Mouse (Mus musculus) brain, embryonic 18.5 days (tissue): ENCODE data around the gene Slc38a8.

ENCODE experiments used
- DNase-seq: peaks from one replicate; pipeline ENCODE4 v3.0.0-alpha.2; 2012; ENCODE audit warnings: low read depth, low spot score

Slc38a8 gene

DNA sequence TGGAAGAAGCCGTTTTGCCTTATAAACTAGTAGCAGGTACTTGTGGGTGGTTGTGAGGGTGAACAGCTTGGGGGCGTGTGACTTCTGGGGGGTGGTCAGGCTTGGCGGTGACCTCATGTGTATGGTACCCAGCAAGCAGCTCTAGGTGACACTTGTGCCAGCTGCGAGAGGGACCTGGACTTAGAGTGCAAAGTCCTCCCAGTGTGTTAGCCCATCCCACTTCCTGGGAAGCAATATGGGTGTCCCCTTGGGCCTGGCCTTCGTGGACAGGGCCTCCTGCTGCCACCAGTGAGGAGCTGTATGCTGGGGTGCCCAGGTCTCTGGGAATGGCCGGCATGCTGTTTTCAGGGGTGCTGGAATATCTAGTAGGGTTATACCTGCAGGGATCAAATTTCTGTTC, 62.6 kb downstream of the Slc38a8 start:
- DNase-seq, result no peak

DNA sequence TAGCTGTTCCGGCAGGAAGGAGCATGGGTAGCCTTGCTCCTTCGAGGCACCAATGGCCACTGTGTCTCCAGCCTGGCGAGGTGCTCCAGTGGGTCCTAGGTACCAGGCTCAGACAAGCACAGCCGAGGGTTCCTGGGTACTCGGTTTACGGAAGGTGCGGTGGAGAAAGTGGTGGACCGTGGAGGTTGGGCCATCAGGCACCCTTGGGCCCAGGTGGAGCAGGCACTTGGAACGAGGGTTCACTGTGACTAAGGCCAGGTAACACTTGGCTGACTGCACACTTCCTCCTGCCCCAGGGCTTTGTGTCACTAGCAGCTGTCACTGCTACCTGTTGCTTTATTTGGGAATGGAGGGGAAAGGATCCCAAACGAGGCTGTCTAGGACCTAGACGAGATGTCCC, 64.0 kb downstream of the Slc38a8 start:
- DNase-seq, result no peak

DNA sequence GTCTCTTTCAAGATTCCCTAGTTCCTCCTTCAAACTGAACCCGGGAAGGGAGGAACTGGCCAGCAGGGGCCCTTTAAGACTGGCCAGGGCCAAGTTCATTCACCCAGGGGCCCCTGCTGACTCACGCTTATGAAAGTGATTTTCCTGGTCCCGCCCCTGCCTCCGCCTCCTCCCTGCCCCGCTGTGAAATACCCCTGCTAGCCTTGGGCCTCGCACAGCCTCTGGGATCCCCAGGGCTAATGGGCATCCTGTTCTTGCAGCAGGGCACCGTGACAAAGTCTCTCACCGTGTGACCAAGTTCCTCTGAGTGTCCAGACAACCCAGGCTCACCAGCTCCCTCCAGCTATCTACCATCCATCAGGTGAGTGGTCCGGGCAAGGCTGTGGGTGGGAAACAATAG, 64.6 kb downstream of the Slc38a8 start:
- DNase-seq, result no peak

DNA sequence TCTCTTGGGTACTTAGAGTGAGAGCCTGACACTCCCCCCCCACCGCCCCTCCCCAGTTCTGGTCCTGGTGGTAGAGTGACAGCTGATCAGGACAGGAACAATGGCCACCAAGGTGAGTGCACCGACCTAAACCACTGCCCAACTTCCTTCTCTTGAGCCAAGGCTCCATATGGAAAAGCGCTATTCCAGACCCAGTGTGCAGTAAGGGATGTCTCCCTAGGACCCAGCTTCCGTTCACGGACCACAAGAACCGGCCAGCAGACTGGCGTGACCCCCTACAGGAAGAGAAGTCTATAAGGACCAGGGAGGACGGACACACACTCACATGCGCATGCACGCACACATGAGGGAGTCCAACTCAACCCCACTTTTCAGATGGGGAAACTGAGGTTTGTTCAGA, 65.2 kb downstream of the Slc38a8 start:
- DNase-seq, result no peak

DNA sequence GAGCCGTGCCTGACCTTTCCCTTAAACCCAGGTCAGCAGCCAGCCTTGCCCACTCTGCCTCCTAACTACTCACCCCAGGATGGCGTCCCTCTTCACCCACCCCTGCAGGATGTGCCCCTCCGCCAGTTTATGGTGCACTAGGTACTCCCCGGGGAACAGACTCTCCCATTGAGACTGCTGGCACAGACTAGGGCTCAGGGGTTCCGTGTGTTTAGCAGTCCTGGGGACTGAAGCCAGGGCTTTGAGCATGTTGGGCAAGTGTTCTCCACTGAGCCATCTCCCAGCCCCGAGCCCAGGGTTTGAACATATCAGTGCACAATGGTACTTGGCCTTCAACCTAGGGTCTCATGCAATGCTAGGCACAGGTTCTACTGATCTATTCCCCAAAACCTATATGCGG, 66.0 kb downstream of the Slc38a8 start:
- DNase-seq, result no peak

DNA sequence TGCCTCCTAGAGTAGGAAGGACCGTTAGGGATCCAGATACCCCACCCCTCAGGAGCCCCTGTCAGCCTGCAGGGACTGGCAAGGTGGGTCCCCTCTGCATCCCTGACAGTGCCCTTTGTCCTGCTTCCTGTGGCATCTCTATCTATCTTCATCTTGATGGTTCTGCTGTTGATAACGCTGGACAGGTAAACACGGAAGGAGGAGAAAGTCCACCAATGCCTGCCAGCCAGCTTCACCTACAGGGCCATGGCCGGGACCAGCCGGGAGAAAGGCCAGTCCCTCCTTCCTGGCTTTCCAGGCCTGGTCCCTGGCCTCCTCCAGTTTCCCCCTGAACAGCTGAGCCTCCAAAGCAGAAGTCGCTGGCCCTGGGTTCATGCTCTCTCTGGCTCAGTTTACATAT, 66.9 kb downstream of the Slc38a8 start:
- no peak for DNase-seq

DNA sequence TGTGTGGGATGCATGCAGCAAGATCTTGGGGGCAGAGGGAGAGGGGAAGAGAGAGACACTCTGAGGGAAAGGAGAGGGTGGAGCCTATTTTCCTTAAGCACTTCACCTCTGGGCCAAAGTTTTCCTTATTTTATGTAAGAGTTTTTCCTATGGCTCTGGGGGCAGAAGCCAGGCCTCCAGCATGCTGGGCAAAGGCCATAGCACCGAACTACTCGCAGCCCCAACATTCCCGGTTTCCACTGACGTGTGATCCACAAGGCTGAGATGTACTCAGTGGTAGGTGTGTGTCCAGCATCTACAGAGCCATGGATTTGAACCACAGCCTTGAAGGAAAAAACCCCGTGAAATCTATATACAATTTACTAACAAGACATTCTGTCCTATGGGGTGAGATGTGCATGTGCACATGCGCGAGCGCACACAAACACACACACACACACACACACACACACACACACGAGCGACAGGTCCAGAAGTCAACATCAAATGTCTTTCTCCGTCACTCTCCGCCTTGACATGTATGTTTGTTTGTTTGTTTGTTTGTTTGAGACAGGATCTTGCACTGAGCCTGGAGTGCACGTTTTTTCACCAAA, 67.8 kb downstream of the Slc38a8 start, which contains the start of gene Osgin1:
Osgin1 (plus strand) TSS at position 543 of the 593 bp plus-strand sequence.
- DNase-seq, result no peak

DNA sequence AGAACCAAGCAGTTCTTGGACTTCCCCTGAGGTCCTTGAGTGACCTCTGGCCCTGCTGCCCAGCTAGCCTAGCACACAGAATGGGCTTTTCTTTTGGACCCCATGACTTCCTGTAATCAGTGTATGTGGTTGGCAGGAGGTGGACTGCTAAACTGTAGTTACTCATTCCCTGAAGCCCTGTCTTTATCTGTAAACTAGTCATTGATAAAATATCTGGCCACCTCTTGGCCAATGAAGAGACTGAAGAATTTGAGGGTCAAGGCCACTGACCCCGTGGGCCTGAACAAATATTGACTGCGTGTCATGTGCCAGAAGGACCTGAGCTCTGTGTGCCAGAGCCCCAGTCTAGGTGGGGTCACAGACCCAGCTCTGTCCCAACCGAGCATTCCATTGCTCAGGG, 69.1 kb downstream of the Slc38a8 start:
- DNase-seq, result no peak

DNA sequence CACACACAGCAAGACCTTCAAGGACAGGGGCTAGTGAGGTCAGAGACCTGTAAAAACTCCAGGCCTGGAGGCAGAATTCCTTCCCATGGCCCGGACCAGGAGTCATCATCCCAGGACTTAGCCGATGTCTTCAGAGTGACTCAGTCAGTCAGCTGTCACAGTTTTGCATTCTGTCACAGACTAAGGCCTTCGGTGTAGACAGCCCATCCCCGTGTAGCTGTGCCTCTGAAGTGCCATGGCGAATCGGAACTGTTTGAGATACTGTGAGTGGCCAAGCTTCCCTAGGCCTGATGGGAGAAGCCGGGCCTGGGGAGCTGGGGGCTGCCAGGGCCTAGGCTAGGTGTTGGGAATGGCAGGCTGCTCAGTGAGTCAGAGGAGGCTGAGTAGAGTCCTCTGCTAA, 70.8 kb downstream of the Slc38a8 start:
- no peak for DNase-seq

DNA sequence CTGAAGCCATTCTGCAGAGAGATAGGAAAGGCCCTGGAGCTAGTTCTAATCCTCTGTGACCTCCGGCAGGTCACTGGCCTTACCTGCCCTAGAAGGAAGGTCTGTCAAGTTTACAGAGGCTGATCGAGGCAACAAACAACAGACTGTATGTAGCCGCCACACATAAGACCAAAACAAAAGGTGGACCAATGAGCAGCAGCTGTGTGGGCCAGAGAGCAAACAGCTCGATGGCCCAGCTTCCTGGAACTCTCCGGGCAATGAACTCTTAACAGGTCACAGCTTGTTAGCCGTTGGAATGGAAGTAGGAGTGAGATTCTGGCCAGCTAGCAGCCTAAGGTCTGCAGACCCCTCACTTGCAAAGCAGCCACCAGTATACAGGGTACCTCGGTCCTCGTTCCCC, 71.2 kb downstream of the Slc38a8 start:
- DNase-seq, result no peak
